Mouse (Mus musculus): ENCODE measurements around the gene Wbp2. TPM values are rescaled to one million over a fixed set of nuclear protein-coding genes. Genes with fewer than 3 reads are reported as not detected.

The Wbp2 gene
- polyA plus RNA-seq, 1 experiment, result 156 TPM

DNA sequence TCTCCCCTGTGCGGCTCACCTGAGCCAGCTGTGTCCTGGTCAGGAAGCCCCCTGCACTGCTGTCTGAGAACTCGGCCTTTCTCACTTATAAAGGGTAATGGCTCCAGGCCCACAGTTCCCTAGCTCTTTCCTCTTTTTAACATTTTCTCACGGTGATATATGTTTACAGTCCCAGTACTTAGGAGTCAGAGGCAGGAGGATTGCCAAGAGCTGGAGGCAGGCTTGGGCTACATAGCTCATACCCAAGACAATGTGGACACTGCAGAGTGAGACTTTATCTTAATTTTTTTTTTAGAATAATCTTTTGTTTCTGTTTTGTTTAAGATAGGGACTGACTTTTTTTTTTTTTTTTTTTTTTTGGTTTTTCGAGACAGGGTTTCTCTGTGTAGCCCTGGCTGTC lies 15.7 kb upstream of the Wbp2 start:
- no peak overlapping the region for H3ac ChIP-seq (ENCODE audit: control insufficient read depth, insufficient read length)
- no peaks in the 10 kb centered on the region for H3K36me3 ChIP-seq (ENCODE audit: control insufficient read depth, insufficient read depth)
- no peaks in the 10 kb centered on the region for H3K27me3 ChIP-seq (ENCODE audit: control insufficient read depth, insufficient read depth, insufficient read length)
- H3K4me2 ChIP-seq (ENCODE audit: low read depth), result no peak overlapping the region
- H3K79me2 ChIP-seq (ENCODE audit: control insufficient read depth, insufficient read depth), result peaks cover under 1% of the 10 kb centered on the region
- no peak for TF ChIP-seq USF1 (IDR thresholded peaks at IDR 0.05; ENCODE audit: low read depth)
- TF ChIP-seq TCF3 (IDR thresholded peaks at IDR 0.05; ENCODE audit: insufficient read length, low read depth), result no peak
- no peak for TF ChIP-seq MYOD1 (IDR thresholded peaks at IDR 0.05; ENCODE audit: control insufficient read depth in 1 of 3, insufficient read length in 2 of 3, low read depth in 2 of 3)
- no peak for TF ChIP-seq POLR2AphosphoS2 (IDR thresholded peaks at IDR 0.05; ENCODE audit: insufficient read length, low read depth)
- TF ChIP-seq CEBPB (IDR thresholded peaks at IDR 0.05; ENCODE audit: insufficient read depth, poor library complexity, severe bottlenecking), result no peak
- TF ChIP-seq MYOG (IDR thresholded peaks at IDR 0.05; ENCODE audit: control insufficient read depth in 1 of 3, insufficient read depth in 1 of 3, insufficient read length in 2 of 3, low read depth in 2 of 3), result no peak
- TF ChIP-seq TCF12 (IDR thresholded peaks at IDR 0.05; ENCODE audit: insufficient read depth, poor library complexity, severe bottlenecking), result no peak
- no peak for TF ChIP-seq REST (IDR thresholded peaks at IDR 0.05; ENCODE audit: insufficient read depth, insufficient read length)
- TF ChIP-seq SRF (IDR thresholded peaks at IDR 0.05; ENCODE audit: control insufficient read depth, insufficient read length, low read depth), result no peak
- TF ChIP-seq MAX (IDR thresholded peaks at IDR 0.05; ENCODE audit: low read depth), result no peak
- no peak for TF ChIP-seq E2F4 (IDR thresholded peaks at IDR 0.05; ENCODE audit: insufficient read depth)
- TF ChIP-seq POLR2A (IDR thresholded peaks at IDR 0.05; ENCODE audit: insufficient read length, low read depth), result no peak
- H3K4me3 ChIP-seq, result no peak overlapping the region

GRCm38 (mm10) chr11:116101931-116102381 lies 15.2 kb upstream of the Wbp2 start:
- Histone ChIP-seq H3ac (ENCODE audit: control insufficient read depth, insufficient read length) (no peak overlapping the region), H3K27me3 (ENCODE audit: control insufficient read depth, insufficient read depth, insufficient read length) (no peaks in the 10 kb centered on the region), H3K4me3 (no peak overlapping the region), H3K4me2 (ENCODE audit: low read depth) (no peak overlapping the region), H3K79me2 (ENCODE audit: control insufficient read depth, insufficient read depth) (no peaks in the 10 kb centered on the region), H3K36me3 (ENCODE audit: control insufficient read depth, insufficient read depth) (no peaks in the 10 kb centered on the region)
- no peak for TF ChIP-seq SRF (IDR thresholded peaks at IDR 0.05; ENCODE audit: control insufficient read depth, insufficient read length, low read depth)
- TF ChIP-seq POLR2AphosphoS2 (IDR thresholded peaks at IDR 0.05; ENCODE audit: insufficient read length, low read depth), result no peak
- no peak for TF ChIP-seq CEBPB (IDR thresholded peaks at IDR 0.05; ENCODE audit: insufficient read depth, poor library complexity, severe bottlenecking)
- no peak for TF ChIP-seq REST (IDR thresholded peaks at IDR 0.05; ENCODE audit: insufficient read depth, insufficient read length)
- TF ChIP-seq MYOG (IDR thresholded peaks at IDR 0.05; ENCODE audit: control insufficient read depth in 1 of 3, insufficient read depth in 1 of 3, insufficient read length in 2 of 3, low read depth in 2 of 3), result no peak

- Histone ChIP-seq H3K27me3 (ENCODE audit: control insufficient read depth, insufficient read depth, insufficient read length) (no peaks in the 10 kb centered on the region), H3K4me2 (ENCODE audit: low read depth) (peak overlapping the region; percentile 49), H3K4me3 (no peak overlapping the region), H3ac (ENCODE audit: control insufficient read depth, insufficient read length) (no peak overlapping the region), H3K79me2 (ENCODE audit: control insufficient read depth, insufficient read depth) (no peaks in the 10 kb centered on the region), H3K36me3 (ENCODE audit: control insufficient read depth, insufficient read depth) (no peaks in the 10 kb centered on the region)
- TF ChIP-seq E2F4 (IDR thresholded peaks at IDR 0.05; ENCODE audit: insufficient read depth), result no peak
- TF ChIP-seq MYOG (IDR thresholded peaks at IDR 0.05; ENCODE audit: control insufficient read depth in 1 of 3, insufficient read depth in 1 of 3, insufficient read length in 2 of 3, low read depth in 2 of 3), result no peak
- no peak for TF ChIP-seq POLR2AphosphoS2 (IDR thresholded peaks at IDR 0.05; ENCODE audit: insufficient read length, low read depth)
- TF ChIP-seq MYOD1 (IDR thresholded peaks at IDR 0.05; ENCODE audit: control insufficient read depth in 1 of 3, insufficient read length in 2 of 3, low read depth in 2 of 3), result no peak
- TF ChIP-seq TCF3 (IDR thresholded peaks at IDR 0.05; ENCODE audit: insufficient read length, low read depth), result no peak
Observed at GRCm38 (mm10) chr11:116100839-116101238, 14.0 kb upstream of the Wbp2 start.

DNA sequence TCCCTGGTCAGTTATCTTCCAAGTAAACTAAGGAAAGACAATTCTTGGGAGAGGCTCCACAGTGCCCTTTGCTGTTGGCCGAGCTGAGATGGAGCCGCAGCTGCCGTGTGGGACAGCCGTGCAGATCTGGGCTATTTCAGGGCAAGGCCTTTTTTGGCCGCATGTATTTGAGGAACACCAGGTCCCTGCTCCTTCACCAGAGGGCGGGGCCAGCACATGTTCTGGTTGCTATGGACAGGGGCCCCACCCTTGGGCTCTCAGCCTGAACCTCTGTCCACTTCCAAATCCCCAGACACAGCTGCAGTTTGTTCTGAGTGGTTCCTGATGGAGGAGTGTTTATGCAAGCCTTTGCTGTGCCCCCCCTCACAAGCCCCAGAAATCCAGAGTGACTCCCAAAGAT lies 13.6 kb upstream of the Wbp2 start:
- Histone ChIP-seq H3K79me2 (ENCODE audit: control insufficient read depth, insufficient read depth) (no peaks in the 10 kb centered on the region), H3K27me3 (ENCODE audit: control insufficient read depth, insufficient read depth, insufficient read length) (no peaks in the 10 kb centered on the region), H3K4me3 (no peak overlapping the region)

DNA sequence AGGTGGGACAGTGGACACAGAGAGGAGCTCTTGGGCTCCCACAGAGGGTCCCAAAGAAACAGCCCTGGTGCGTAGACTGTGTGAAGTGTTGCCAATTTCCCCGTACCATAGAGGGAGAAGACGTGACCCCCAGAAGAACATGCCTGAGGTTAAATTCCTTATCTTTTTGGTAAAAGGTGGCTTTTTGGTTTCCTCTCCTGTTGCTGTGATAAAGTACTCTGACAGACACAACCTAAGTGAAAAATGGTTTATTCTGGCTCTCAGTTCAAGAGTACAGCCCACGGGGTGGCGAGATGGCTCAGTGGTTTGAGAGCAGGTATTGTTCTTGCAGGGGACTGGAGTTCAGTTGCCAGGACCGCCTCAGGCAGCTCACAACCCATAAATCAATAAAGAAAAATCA lies 12.7 kb upstream of the Wbp2 start:
- Histone ChIP-seq H3K79me2 (ENCODE audit: control insufficient read depth, insufficient read depth) (no peaks in the 10 kb centered on the region), H3K36me3 (ENCODE audit: control insufficient read depth, insufficient read depth) (no peaks in the 10 kb centered on the region), H3K27me3 (ENCODE audit: control insufficient read depth, insufficient read depth, insufficient read length) (no peaks in the 10 kb centered on the region), H3ac (ENCODE audit: control insufficient read depth, insufficient read length) (no peak overlapping the region), H3K4me3 (no peak overlapping the region), H3K4me2 (ENCODE audit: low read depth) (no peak overlapping the region)
- TF ChIP-seq CEBPB (IDR thresholded peaks at IDR 0.05; ENCODE audit: insufficient read depth, poor library complexity, severe bottlenecking) (no peak), MYOD1 (IDR thresholded peaks at IDR 0.05; ENCODE audit: control insufficient read depth in 1 of 3, insufficient read length in 2 of 3, low read depth in 2 of 3) (no peak), MAX (IDR thresholded peaks at IDR 0.05; ENCODE audit: low read depth) (no peak), SRF (IDR thresholded peaks at IDR 0.05; ENCODE audit: control insufficient read depth, insufficient read length, low read depth) (no peak), REST (IDR thresholded peaks at IDR 0.05; ENCODE audit: insufficient read depth, insufficient read length) (no peak), POLR2A (IDR thresholded peaks at IDR 0.05; ENCODE audit: insufficient read length, low read depth) (no peak), E2F4 (IDR thresholded peaks at IDR 0.05; ENCODE audit: insufficient read depth) (no peak), TCF12 (IDR thresholded peaks at IDR 0.05; ENCODE audit: insufficient read depth, poor library complexity, severe bottlenecking) (no peak), TCF3 (IDR thresholded peaks at IDR 0.05; ENCODE audit: insufficient read length, low read depth) (no peak), POLR2AphosphoS2 (IDR thresholded peaks at IDR 0.05; ENCODE audit: insufficient read length, low read depth) (no peak), MYOG (IDR thresholded peaks at IDR 0.05; ENCODE audit: control insufficient read depth in 1 of 3, insufficient read depth in 1 of 3, insufficient read length in 2 of 3, low read depth in 2 of 3) (no peak), USF1 (IDR thresholded peaks at IDR 0.05; ENCODE audit: low read depth) (no peak)

More for the DNA sequence above, 13.6 kb upstream of the Wbp2 start:
- no peak overlapping the region for H3ac ChIP-seq (ENCODE audit: control insufficient read depth, insufficient read length)
- TF ChIP-seq MAX (IDR thresholded peaks at IDR 0.05; ENCODE audit: low read depth), result peak; percentile 17
- no peak for TF ChIP-seq REST (IDR thresholded peaks at IDR 0.05; ENCODE audit: insufficient read depth, insufficient read length)
- TF ChIP-seq MYOD1 (IDR thresholded peaks at IDR 0.05; ENCODE audit: control insufficient read depth in 1 of 3, insufficient read length in 2 of 3, low read depth in 2 of 3), result peak; percentile 82 to 83 (median 83)
- TF ChIP-seq SRF (IDR thresholded peaks at IDR 0.05; ENCODE audit: control insufficient read depth, insufficient read length, low read depth), result peak; percentile 94
- TF ChIP-seq MYOG (IDR thresholded peaks at IDR 0.05; ENCODE audit: control insufficient read depth in 1 of 3, insufficient read depth in 1 of 3, insufficient read length in 2 of 3, low read depth in 2 of 3), result peak; percentile 77 to 88 (median 87)
- H3K36me3 ChIP-seq (ENCODE audit: control insufficient read depth, insufficient read depth), result no peaks in the 10 kb centered on the region
- peak overlapping the region; percentile 49 for H3K4me2 ChIP-seq (ENCODE audit: low read depth)

All from myocyte (in vitro differentiated cells).